Mouse (Mus musculus) hematopoietic stem cell, adult 5-6 weeks (primary cell): ENCODE measurements around the gene Dgki. TPM values are rescaled to one million over a fixed set of nuclear protein-coding genes. Genes with fewer than 3 reads are reported as not detected.
A peak's percentile ranks its signal among the peaks of the same experiment; 100 is the strongest.

Experiments
- ATAC-seq, 2 experiments: fragments of 125-278 bp in 1 of 2; replicated peaks in 1 of 2; 2 replicates each; pipeline ENCODE4 v1.8.0; 2016 to 2017; ENCODE audit warnings: inconsistent platforms in 2 of 2, mild to moderate bottlenecking in 2 of 2, moderate number of reproducible peaks in 2 of 2, low read depth in 1 of 2, moderate TSS enrichment in 1 of 2; ENCODE audit not compliant: low FRiP score in 2 of 2, poor library complexity in 2 of 2, severe bottlenecking in 2 of 2, insufficient read depth in 1 of 2, low TSS enrichment in 1 of 2
- total RNA-seq: library from RNA; stranded (forward); fragments of 172-1452, 232-1000 nt; gene quantifications from 2 replicates; pipeline ENCODE4 v1.2.3, GENCODE M21; 2017

The Dgki gene
- total RNA-seq, 1 experiment from 2014 or later = 0.40 TPM

DNA sequence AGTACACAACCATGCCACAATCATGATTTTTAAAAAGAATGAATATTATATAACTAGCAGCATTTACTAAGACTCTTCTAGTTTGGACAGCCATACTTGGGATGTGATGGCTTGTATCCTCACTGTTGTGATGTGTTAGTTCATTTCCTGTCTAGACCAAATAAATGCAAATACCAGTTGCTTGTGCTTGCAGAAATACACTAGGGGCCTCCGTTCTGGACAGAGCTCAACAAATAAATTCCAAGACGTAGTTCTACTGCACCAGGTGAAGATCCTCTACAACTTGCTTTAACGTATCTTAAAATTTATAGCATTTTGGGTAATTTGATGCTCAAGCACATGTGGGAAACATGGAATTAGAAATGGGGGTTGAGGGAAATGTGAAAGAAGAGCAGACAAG is 239.9 kb downstream of the Dgki start:
- ATAC-seq = no peak

DNA sequence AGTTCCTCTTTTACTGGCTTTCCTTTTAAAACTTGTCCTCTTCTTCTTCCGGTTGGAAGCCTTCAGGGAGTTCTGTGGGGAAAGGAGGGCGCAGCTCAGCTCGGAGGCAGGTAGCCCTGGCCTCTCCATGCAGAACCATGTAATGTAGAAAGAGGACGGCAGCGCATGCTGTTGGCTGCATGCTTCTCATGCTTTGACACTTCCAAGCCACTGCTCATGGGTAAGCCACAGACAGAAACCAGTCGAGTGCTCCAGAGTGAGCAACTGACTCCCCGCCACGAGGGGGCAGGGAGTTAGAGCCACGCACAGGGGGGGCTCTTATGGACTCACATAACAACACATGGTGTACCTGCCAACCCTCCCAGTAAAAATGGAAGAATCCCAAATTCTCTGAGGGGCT is 242.0 kb downstream of the Dgki start:
- no peak for ATAC-seq

DNA sequence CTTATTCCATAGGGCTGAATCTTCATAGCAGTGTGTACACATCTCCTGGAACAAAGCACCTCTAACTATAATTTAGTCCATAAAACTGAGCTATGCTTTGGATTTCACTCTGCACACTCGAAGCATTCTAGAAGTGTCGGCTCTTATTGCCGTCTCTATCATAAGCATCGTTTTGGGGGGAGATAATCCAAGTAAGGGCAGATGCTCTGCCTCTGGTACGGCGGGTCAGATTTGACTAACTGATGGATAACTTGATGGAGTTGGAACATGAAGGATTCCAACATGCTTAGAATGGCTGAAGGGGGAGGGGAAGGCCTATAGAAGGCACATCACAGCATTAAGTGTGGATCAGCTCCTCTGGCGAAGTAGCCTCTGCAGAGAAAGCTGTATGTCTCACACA is 242.4 kb downstream of the Dgki start:
- no peak for ATAC-seq

GRCm38 (mm10) chr6:37055634-37056033 is 244.3 kb downstream of the Dgki start:
- no peak for ATAC-seq

DNA sequence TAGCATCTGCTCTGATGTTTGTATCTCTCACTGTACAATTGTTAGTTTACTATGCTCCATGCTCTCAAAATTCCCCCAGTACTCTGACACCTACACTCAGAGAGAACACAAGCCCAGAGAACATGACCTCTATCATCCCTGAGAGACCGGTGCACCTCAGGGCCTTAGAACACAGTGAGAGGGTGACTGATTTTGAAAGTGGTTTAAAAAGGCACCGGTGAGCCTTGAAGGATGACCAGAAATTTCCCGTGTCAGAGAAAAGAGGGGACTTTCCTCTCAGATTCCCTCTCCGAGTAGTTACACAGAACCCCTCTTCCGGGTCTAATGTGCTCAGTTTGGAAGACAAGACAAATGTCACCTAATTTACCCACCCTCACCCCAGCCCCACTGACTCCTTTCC is 244.9 kb downstream of the Dgki start:
- no peak for ATAC-seq

GRCm38 (mm10) chr6:37054435-37055020 is 245.5 kb downstream of the Dgki start:
- peak; percentile 70 to 78 for ATAC-seq

GRCm38 (mm10) chr6:37053411-37053810 is 246.6 kb downstream of the Dgki start:
- ATAC-seq = no peak

GRCm38 (mm10) chr6:37051652-37052051 is 248.3 kb downstream of the Dgki start:
- no peak for ATAC-seq

DNA sequence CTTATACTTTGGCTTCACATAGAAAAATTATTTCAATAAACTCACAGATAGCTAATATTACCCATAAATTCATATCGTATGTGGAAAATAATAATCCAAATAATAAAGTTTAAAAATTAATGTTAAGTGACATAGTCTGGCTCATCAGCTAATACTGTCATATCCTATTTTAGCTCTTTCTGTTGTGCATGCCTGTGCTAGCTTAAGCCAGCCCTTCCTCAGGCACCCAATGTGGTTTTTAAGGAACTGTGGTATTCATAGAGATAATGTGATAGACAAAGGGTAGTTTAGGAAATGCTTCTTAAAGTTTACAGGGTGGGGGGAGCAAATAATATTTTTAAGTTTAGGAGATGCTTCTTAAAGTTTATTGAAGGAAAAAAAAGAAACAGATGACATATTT is 248.8 kb downstream of the Dgki start:
- no peak for ATAC-seq

DNA sequence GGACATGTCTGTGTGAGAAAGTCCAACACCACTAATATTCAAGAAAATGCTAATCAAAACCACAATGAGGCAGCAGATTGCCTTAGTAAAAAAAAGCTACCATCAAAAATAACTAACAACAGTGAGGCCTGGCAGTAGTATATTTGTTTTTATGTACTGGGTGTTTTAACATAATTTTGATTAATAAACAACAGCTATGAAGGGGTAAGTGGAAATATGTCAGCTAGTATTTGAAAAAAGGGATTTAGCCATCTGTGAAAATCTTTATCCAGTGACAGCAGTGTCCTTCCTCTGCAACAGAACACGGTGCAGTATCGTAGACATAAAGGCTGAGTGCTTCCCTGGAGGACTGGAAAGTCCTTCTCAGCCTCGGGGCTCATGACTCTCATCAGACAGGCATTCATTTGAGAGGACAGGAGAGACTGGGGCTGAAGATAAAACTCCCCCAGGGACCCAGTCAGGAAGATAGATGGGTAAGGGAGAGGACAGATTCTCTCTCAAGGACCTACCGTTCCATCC is 252.3 kb downstream of the Dgki start:
- ATAC-seq = no peak

DNA sequence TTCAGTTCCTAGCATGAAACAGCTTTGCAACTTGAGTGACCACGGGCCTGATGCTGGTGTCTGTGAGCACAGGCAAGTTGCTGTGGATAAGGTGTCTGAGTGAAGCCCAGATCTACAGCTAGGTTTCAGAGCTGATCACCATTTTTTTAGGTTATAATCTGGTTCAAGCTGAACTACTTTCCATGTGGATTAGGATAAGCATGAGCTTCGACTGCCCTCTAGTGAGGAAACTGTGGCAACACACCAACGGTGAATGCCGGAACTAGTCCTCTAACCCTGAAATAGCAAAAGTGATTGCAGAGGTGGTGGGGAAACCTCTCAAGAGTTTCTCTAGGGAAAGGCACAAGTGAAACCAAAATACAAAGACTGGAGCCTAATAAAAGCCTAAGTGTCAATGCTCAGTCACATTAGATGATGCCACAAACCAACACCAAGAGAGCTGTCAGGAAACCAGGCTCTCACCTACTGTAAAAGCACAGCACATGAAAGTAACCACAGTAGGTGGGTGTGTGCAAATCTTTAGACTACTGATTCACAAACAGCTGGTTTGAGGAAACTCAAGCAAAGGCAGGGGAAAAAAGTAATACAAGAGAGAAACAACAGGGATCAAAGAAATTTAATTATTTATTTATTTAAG is 253.7 kb downstream of the Dgki start:
- peak; percentile 75 to 86 for ATAC-seq

- ATAC-seq = no peak
Observed at GRCm38 (mm10) chr6:37044796-37045195, 255.2 kb downstream of the Dgki start.

DNA sequence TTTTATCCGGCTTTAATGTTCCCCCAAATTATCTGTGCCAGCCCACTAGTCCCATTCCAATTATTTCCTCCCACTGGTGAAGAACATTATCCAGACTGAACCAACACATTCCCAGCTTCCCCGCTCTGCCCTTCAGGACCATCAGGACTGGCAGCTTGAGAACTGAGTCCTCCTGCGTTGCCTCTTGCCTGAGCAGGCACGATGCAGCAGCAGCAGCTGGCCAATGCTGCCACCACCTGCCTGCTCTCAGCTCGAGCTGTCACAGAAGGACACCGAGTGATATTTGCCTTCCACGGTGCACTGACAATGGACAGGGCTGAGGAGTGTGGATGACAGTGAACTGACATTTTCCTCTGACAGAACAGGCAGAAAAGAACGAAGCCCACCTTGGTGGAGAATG is 261.5 kb downstream of the Dgki start:
- no peak for ATAC-seq

GRCm38 (mm10) chr6:37037115-37037908 is 262.7 kb downstream of the Dgki start:
- peak; percentile 62 to 90 for ATAC-seq

GRCm38 (mm10) chr6:37035681-37036080 is 264.3 kb downstream of the Dgki start:
- ATAC-seq = no peak

- no peak for ATAC-seq
Observed at GRCm38 (mm10) chr6:37030986-37031385, 269.0 kb downstream of the Dgki start.

- ATAC-seq = no peak
Observed at GRCm38 (mm10) chr6:37030402-37030801, 269.6 kb downstream of the Dgki start.

DNA sequence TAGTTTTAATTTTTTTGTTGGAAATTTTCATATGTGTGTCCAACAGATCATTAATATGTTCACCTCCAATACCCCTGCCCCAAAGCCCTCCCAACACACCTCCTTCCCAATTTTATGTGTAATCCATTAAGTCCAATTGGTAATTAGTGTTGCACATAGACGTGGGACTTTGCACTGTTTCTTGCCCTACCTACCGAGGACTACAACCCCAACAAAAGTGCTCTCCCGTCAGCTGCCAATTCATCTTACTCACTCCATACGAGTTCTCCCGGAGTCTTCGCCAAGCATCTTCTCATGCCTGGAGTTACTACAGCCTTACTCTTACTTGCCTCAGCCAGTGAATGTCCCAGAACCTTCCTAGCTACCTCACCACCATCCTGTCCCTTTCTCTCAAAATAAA is 271.1 kb downstream of the Dgki start:
- no peak for ATAC-seq
